Mouse (Mus musculus) heart, embryonic 14.5 days (tissue): ENCODE data around the gene Rgl3. TPM values are rescaled to one million over a fixed set of nuclear protein-coding genes. Genes with fewer than 3 reads are reported as not detected.

Experiments used
- ATAC-seq: fragments of 200-750 bp; cut with Nextera tagmentation; 2 replicates; pipeline ENCODE4 v1.8.0; 2017; ENCODE audit warnings: low read depth, moderate TSS enrichment; ENCODE audit not compliant: insufficient number of reproducible peaks, insufficient read depth, low FRiP score
- H3K27ac ChIP-seq, 2 experiments: fragments of 200-500 bp in 1 of 2; fragments of 300-500 bp in 1 of 2; sonication (generic) in 1 of 2; replicated peaks in 1 of 2; 2 replicates each; pipeline ENCODE4 v1.5.1; 2012 to 2014; ENCODE audit warnings: low read depth in 2 of 2, low read length in 2 of 2, control low read depth in 1 of 2, mild to moderate bottlenecking in 1 of 2, mixed read lengths in 1 of 2; ENCODE audit not compliant: control insufficient read depth in 1 of 2, insufficient read depth in 1 of 2
- H3K27me3 ChIP-seq: fragments of 300-500 bp; sonication (generic); 2 replicates; pipeline ENCODE4 v1.6.1; 2014; ENCODE audit warnings: mild to moderate bottlenecking, low read length, control low read depth; ENCODE audit not compliant: control insufficient read depth, insufficient read depth
- H3K36me3 ChIP-seq: fragments of 300-500 bp; sonication (generic); 2 replicates; pipeline ENCODE4 v1.6.1; 2014; ENCODE audit warnings: mild to moderate bottlenecking, control low read depth, low read length, mixed read lengths; ENCODE audit not compliant: control insufficient read depth, insufficient read depth
- H3K4me1 ChIP-seq, 2 experiments: fragments of 200-500 bp in 1 of 2; fragments of 300-500 bp in 1 of 2; sonication (generic) in 1 of 2; 2 replicates each; pipeline ENCODE4 v1.6.1; 2012 to 2014; ENCODE audit warnings: low read length in 2 of 2, control low read depth in 1 of 2, mixed read lengths in 1 of 2; ENCODE audit not compliant: control insufficient read depth in 2 of 2, insufficient read depth in 2 of 2
- H3K4me2 ChIP-seq: fragments of 300-500 bp; sonication (generic); 2 replicates; pipeline ENCODE4 v1.6.1; 2014; ENCODE audit warnings: mild to moderate bottlenecking, low read length
- H3K4me3 ChIP-seq, 2 experiments: fragments of 200-500 bp in 1 of 2; fragments of 300-500 bp in 1 of 2; sonication (generic) in 1 of 2; 2 replicates each; pipeline ENCODE4 v1.5.1; 2012 to 2014; ENCODE audit warnings: low read length in 2 of 2, mild to moderate bottlenecking in 2 of 2, control low read depth in 1 of 2, low read depth in 1 of 2, moderate library complexity in 1 of 2; ENCODE audit not compliant: control insufficient read depth in 1 of 2, insufficient read depth in 1 of 2
- H3K9ac ChIP-seq: fragments of 300-500 bp; sonication (generic); 2 replicates; pipeline ENCODE4 v1.6.1; 2014; ENCODE audit warnings: mild to moderate bottlenecking, low read length
- H3K9me3 ChIP-seq: fragments of 300-500 bp; sonication (generic); 2 replicates; pipeline ENCODE4 v1.6.1; 2016; ENCODE audit warnings: low read length, control low read depth; ENCODE audit not compliant: control insufficient read depth
- WGBS: fragments of 180-500 bp; shearing (Covaris S2); extraction: QIAGEN DNeasy Blood & Tissue Kit; methylation state at CpG from one replicate; pipeline ENCODE4 v1.1.7; 2014; 5-methylcytosine and 5-hydroxymethylcytosine counted together
- polyA plus RNA-seq: library from polyadenylated mRNA; unstranded; fragments of >200 nt; fragmentation: Nextera tagmentation; extraction: Ambion mirVana; gene quantifications from 2 replicates; pipeline ENCODE4 v1.2.1, GENCODE M21; 2014

Gene Rgl3
- polyA plus RNA-seq, 1 experiment from 2014 or later, result 0.97 TPM

DNA sequence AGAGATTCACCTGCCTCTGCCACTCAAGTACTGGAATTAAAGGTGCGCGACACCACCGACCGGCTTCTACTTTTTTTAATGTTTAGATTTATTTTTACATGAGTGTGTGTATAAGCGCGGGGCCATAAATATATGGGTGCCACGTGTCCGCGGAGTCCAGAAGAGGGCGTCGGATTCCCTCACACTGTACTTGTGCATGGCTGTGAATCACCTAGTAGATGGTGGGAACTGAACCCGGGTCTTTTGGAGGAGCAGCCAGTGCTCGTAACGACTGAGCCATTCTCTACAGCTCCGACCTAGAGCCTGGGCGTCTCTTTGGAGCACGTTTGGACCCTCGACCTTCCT lies 34.0 kb downstream of the Rgl3 start:
- ATAC-seq, result 0 out of 2 replicates have a peak, but pooled peaks have one; percentile 36
- H3K4me2 ChIP-seq, result peak overlapping the region; percentile 69
- no peaks in the 10 kb centered on the region for H3K9me3 ChIP-seq
- H3K4me3 ChIP-seq, result peak overlapping the region; percentile 59 to 74
- H3K27ac ChIP-seq, result peak overlapping the region; percentile 78 to 86
- 0 out of 2 replicates have a peak, but pooled peaks cover under 1% of the 10 kb centered on the region for H3K27me3 ChIP-seq
- H3K4me1 ChIP-seq, result peaks cover 3 to 10% of the 10 kb centered on the region in 2 experiments; a peak in 2 of 4 replicates
- 0 out of 2 replicates have a peak, but pooled peaks cover 9% of the 10 kb centered on the region for H3K36me3 ChIP-seq
- 2% methylated on average over 18 of the region's 18 CpGs for WGBS
- H3K9ac ChIP-seq, result peak overlapping the region; percentile 77

DNA sequence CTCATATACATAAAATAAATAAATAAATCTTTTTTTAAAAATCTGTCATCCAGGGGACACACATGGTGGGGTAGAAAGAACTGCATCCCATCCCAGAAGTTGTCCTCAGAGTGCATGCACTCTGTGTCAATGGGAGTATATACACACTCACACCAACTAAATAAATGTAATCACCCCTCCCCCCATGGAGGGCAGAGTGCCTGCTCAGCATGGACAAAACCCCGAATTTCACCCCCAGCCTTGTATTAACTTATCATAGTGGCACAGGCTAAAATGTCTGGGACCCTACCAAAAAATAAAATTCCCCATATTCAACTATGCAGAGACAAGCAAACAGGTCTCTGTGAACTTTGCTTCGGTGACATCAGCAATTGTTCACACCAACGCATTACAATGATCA lies 34.6 kb downstream of the Rgl3 start:
- Histone ChIP-seq H3K4me3 (no peak overlapping the region), H3K27me3 (no peaks in the 10 kb centered on the region), H3K9ac (no peak overlapping the region), H3K4me2 (peak overlapping the region; percentile 69; the same call in 1 of the 2 replicates), H3K36me3 (0 out of 2 replicates have a peak, but pooled peaks cover 9% of the 10 kb centered on the region), H3K4me1 (peaks cover 3 to 10% of the 10 kb centered on the region in 2 experiments; a peak in 2 of 4 replicates), H3K9me3 (no peaks in the 10 kb centered on the region), H3K27ac (no peak overlapping the region)
- 86% methylated on average over 3 of the region's 3 CpGs for WGBS
- ATAC-seq, result no peak

DNA sequence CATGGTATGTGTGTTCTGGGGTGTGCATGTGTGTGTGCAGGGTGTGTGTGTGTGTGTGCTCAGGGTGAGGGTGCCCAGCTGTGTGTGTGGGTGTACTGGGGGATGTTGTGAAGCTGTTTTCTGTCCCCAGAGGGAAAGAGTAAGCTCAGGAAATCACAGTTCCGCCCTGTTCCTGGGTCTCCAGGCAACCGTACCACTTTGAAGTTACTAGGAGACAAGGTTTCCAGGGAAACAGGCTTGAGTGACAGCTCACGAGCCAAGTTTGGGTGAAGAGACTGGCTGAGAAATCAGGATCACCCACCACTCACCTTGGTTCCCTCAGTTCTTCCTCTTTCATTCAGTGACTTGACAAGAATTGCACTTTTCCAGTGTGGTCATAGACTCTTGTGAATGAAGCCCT lies 35.6 kb downstream of the Rgl3 start:
- Histone ChIP-seq H3K27me3 (no peaks in the 10 kb centered on the region), H3K9me3 (no peaks in the 10 kb centered on the region), H3K4me3 (no peak overlapping the region), H3K4me1 (peaks cover 3 to 10% of the 10 kb centered on the region in 2 experiments; a peak in 2 of 4 replicates), H3K36me3 (0 out of 2 replicates have a peak, but pooled peaks cover 9% of the 10 kb centered on the region), H3K27ac (no peak overlapping the region), H3K9ac (no peak overlapping the region), H3K4me2 (no peak overlapping the region)
- no peak for ATAC-seq
- WGBS, result 12% methylated on average over 3 of the region's 3 CpGs

DNA sequence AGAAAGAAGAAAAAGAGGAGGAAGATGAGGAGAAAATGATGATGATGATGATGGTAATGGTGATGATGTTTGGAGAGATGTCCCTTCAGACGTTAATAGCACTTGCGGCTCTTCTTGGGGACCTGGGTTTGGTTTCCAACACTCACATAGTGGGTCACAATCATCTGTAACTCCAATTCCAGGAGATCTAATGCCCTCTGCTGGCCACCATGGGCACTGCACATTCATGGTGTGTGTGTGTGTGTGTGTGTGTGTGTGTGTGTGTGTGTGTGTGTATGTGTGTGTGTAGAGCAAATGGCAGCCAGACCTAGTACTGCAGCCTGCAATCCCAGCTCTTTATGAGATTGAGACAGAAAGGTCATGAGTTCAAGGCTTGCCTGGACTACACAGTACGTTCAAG lies 37.3 kb downstream of the Rgl3 start:
- Histone ChIP-seq H3K36me3 (no peaks in the 10 kb centered on the region), H3K27ac (no peak overlapping the region), H3K4me2 (no peak overlapping the region), H3K27me3 (peaks cover 14% of the 10 kb centered on the region), H3K9ac (no peak overlapping the region), H3K4me1 (0 out of 4 replicates have a peak, but pooled peaks cover 0 to 8% of the 10 kb centered on the region in 2 experiments), H3K9me3 (no peaks in the 10 kb centered on the region), H3K4me3 (no peak overlapping the region)
- WGBS, result 81% methylated on average over 3 of the region's 3 CpGs
- ATAC-seq, result no peak

DNA sequence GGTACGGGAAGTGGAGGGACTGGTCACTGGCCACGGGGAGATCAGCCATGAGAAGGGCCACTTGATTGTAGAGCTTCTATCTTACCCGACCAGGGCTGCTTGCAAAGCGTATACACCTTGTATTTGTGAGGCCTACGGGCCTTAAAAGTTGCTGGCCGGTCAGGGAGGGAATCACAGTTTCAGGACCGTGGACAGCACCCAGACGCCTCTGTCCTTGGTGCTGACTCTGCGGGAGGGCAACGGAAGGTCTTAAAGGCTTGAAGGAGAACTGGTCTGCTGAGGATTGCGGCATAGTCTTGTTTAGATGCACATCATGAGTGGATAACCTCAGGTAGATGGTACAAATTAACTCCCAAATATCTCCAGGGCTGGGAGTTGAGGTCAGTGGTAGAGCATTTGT lies 38.9 kb downstream of the Rgl3 start:
- Histone ChIP-seq H3K4me1 (0 out of 4 replicates have a peak, but pooled peaks cover 0 to 3% of the 10 kb centered on the region in 2 experiments), H3K27me3 (peaks cover 22% of the 10 kb centered on the region), H3K9me3 (no peaks in the 10 kb centered on the region), H3K9ac (no peak overlapping the region), H3K4me3 (no peak overlapping the region), H3K27ac (no peak overlapping the region), H3K36me3 (no peaks in the 10 kb centered on the region), H3K4me2 (no peak overlapping the region)
- 17% methylated on average over 11 of the region's 11 CpGs for WGBS
- no peak for ATAC-seq

DNA sequence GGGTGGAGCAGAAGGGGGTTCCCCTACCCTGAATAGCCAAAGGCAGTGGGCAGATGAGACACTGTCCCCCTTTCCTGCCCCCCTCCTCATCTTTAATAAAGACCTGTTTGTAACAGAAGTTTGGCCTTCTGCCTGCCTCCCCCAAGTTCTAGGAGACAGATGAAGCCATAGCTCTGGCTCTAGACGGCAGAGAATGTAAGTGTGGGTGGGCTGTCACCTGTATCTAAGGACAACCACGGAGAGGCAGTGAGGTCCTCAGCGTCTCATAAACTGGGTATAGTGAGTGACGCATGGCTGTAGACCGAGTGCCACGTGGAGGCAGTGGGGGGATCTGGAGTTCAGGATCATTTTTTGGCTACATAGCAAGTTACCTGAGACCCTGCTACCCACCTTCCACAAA lies 40.5 kb downstream of the Rgl3 start:
- no peak overlapping the region for H3K4me2 ChIP-seq
- ATAC-seq, result no peak
- peaks cover 25% of the 10 kb centered on the region for H3K27me3 ChIP-seq
- WGBS, result 68% methylated on average over 6 of the region's 6 CpGs
- no peak overlapping the region for H3K4me3 ChIP-seq
- H3K9ac ChIP-seq, result no peak overlapping the region
- H3K9me3 ChIP-seq, result no peaks in the 10 kb centered on the region
- H3K4me1 ChIP-seq, result 0 out of 4 replicates have a peak, but pooled peaks cover 0 to 3% of the 10 kb centered on the region in 2 experiments
- H3K27ac ChIP-seq, result no peak overlapping the region
- no peaks in the 10 kb centered on the region for H3K36me3 ChIP-seq

DNA sequence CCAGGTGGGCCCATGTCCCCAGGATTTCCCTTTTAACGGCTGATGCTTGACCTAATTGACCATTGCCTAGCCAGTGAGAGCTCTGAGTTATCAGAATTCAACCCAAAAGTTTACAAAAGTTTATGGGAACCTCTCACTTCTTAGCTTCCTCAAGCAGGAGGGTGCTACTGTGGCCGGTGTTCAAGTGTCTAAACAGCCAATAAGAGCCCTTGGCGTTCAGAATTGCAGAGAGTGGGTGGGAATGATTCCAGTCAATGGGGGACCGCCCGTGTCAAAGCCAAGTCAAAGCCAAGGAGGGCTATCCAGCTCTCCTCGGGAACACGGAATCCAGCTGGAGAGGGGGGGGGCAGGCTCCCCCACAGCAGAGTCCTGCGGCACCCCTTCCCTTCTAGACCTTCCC lies 41.1 kb downstream of the Rgl3 start:
- Histone ChIP-seq H3K9ac (no peak overlapping the region), H3K9me3 (no peaks in the 10 kb centered on the region), H3K4me2 (no peak overlapping the region), H3K4me3 (no peak overlapping the region), H3K36me3 (no peaks in the 10 kb centered on the region), H3K4me1 (0 out of 4 replicates have a peak, but pooled peaks cover 0 to 3% of the 10 kb centered on the region in 2 experiments), H3K27ac (no peak overlapping the region), H3K27me3 (peaks cover 26% of the 10 kb centered on the region)
- no peak for ATAC-seq
- 45% methylated on average over 8 of the region's 8 CpGs for WGBS
